Mouse (Mus musculus) v-Abl transformed pro-B cells (cell line): ENCODE measurements around the gene Ccdc34.

ENCODE experiments used
- in situ Hi-C, 2 experiments: fragments of 400-800 bp; cut with MboI; formaldehyde crosslinking; loops; one replicate each; pipeline ENCODE4 v1.15.1; 2025; ENCODE audit not compliant: unreplicated experiment in 2 of 2

Gene Ccdc34

GRCm38 (mm10) chr2:110017616-110018505, at the start of gene Ccdc34:
Gene Ccdc34 (plus strand): TSS chr2:110017817.
- in situ Hi-C loops: no loop called here

DNA sequence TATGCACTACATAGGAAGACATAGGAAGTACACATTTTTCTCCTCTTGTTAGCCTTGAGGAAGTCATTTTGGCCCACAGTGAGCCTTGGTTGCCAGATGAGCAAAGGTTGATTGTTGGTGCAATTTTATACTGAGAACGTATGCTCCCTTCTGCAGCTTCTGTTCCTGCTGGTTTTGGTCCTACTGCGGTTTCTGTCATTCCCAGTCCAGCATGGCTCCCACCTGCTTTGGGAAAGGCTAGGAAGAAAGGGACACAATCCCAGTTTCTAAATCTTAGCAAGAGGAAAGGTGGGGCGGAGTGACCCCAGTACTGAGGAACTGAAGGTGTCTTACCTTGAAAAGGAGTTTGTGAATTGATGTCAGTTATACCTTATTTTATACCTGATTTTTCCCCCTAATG, 48.2 kb upstream of the Ccdc34 start:
- in situ Hi-C loops: no loop called here

- in situ Hi-C loops: no loop called here
These were observed 47.6 kb upstream of the Ccdc34 start for GRCm38 (mm10) chr2:109969926-109970532.

GRCm38 (mm10) chr2:109970744-109971410, 46.7 kb upstream of the Ccdc34 start:
- in situ Hi-C loops: no loop called here

- in situ Hi-C loops: no loop called here
These were observed 45.3 kb upstream of the Ccdc34 start for GRCm38 (mm10) chr2:109972310-109972709.

GRCm38 (mm10) chr2:109972922-109973321, 44.7 kb upstream of the Ccdc34 start:
- in situ Hi-C loops: no loop called here

DNA sequence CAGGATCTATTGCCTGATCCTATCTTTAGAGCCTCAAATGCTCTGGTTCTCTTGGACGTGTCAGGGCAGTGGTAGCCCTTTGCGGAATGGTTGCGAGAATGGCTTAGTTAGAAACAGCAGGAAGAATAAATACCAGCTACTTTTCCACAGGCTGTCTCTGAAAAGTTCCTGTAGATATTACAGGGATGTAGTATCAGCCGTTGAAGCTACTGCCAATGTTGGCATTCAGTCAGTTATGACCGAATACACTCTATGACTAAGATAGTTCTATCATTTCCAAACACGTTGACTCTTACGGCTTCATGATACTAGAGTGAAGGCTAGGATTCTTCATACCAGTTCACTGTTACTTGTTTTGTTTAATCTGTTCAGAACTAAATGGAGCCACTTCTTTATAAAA, 42.8 kb upstream of the Ccdc34 start:
- in situ Hi-C loops: no loop called here

- in situ Hi-C loops: no loop called here
These were observed 41.4 kb upstream of the Ccdc34 start for GRCm38 (mm10) chr2:109976181-109976580.

DNA sequence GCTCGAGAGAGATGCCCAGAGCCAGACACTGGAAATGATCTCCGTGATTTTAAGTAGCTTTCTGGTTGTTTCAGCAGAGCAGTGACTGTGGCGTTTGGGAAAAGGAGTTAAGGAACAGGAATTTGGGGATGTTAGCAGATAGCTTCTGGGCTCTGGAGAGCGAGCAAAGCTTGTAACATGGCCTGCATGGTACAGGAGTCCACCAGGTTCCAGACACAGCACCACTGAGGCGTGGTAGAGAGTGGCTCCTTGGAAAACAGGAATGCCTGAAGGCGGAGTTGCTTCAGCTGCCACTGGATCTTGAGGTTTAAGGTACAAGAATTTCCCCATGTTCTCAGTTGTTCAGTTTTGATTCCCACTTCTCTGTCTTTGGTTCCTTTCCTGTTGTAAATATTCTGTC, 40.3 kb upstream of the Ccdc34 start:
- in situ Hi-C loops: no loop called here

- in situ Hi-C loops: no loop called here
These were observed 38.4 kb upstream of the Ccdc34 start for GRCm38 (mm10) chr2:109979209-109979608.

- in situ Hi-C loops: no loop called here
These were observed 34.2 kb upstream of the Ccdc34 start for GRCm38 (mm10) chr2:109983435-109983834.

DNA sequence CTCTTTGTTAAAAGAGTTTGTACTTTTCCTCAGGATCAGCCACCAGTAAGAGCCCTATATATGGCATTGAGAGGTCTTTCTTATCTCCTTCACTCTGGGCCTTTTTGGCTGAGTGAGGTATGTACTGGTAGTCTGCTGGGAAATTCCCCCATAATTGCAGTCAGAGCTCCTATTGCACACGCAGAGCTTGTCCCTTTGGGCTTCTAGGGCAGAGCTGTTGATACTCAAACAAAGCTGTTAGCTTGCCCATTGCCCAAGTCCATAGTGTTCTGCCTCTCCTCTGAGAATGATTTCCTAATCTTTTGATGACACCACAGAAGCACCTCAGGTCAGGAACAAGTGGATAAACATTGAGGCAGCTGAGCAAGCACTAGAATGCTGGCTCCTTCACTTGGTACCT, 32.7 kb upstream of the Ccdc34 start:
- in situ Hi-C loops: no loop called here

DNA sequence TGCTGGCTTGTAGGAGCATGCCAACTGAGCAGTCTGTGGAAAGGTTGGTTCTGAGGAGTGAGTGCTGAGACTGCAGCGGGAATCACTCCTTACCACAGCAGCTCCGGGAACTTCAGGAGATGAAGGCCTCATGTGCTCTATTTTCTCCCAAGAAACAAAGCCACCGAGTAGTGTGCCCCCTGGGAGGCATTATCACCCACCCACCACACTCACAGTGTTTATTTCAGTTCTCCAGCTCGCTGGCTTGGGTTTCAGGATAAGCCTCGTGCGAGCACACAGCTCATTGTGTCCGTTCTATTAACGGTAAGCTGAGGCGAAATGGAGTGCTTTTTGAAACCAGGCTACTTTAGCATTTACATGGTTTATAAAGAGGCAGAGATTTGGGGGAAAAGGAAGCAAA, 32.1 kb upstream of the Ccdc34 start:
- in situ Hi-C loops: no loop called here

- in situ Hi-C loops: no loop called here
These were observed 31.4 kb upstream of the Ccdc34 start for GRCm38 (mm10) chr2:109986036-109986785.

- in situ Hi-C loops: no loop called here
These were observed 29.7 kb upstream of the Ccdc34 start for GRCm38 (mm10) chr2:109987946-109988345.

- in situ Hi-C loops: no loop called here
These were observed 28.4 kb upstream of the Ccdc34 start for GRCm38 (mm10) chr2:109989196-109989595.

GRCm38 (mm10) chr2:109989679-109990473, 27.7 kb upstream of the Ccdc34 start:
- in situ Hi-C loops: no loop called here

- in situ Hi-C loops: no loop called here
These were observed 25.9 kb upstream of the Ccdc34 start for GRCm38 (mm10) chr2:109991754-109992153.

DNA sequence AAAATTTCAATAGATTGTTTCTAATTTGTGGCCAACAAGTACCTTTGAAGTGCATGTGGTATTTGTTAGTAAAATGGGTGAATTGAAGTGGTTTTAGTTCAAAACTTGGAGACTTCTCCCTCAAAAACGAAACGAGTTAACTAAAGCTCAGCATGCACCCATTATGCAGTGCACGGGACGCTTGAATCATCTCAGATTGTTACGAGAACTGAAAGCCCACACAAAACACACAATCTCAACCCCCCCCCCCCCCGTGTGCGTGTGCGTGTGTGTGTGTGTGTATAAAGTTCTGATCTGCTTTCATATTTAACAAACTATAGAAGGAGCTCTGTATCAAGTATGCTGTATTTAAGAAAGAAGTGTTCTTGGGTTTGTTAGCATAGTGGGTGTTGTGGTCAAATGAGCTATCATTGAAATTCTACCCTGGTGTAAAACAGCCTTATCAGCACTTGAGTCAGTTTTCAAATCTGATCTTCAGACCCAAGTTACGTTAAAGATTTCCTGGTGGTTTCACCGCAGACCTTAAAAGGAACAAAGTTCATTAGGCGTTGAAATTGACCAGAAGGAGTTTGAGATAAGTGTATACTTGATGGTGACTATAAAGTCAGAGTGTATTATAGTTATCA, 25.1 kb upstream of the Ccdc34 start:
- in situ Hi-C loops: no loop called here

DNA sequence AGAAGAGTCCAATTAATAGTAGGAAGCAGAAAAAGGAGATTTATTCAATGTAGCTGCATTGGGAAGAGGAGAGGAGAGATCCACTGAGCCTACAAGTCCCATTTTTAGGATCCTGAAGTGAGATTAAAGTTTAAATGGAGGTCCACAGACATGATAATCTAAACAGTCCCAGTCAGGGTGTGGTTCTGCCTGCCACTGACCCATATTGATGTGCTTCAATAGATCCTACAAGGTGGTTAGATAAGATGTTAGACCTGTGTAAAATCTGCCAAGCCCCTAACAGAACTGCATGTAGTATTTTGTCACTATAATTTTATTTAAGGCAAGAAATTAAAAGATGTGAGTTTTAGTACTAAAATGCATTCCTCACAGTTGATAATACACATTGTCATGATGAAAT, 24.2 kb upstream of the Ccdc34 start:
- in situ Hi-C loops: no loop called here
